Mouse (Mus musculus) CD4-positive helper T cell, adult 2 months (primary cell): ENCODE data around the gene Ren1.

ENCODE experiments used
- DNase-seq: peaks from one replicate; pipeline ENCODE4 v3.0.0-alpha.2; 2012; ENCODE audit warnings: low read depth, missing footprints, low spot score

Ren1 gene

GRCm38 (mm10) chr1:133408880-133409516, 58.7 kb downstream of the Ren1 start:
- no peak for DNase-seq

- DNase-seq = no peak
Measured at GRCm38 (mm10) chr1:133409786-133410185, 59.5 kb downstream of the Ren1 start.
